Comparison of ENCODE assay signal across 30 mouse cellular contexts in genomic region chr4:102952476-102952875, GRCm38 (mm10). TPM values are rescaled to one million over a fixed set of nuclear protein-coding genes. Genes with fewer than 3 reads are reported as not detected.
DNase-seq lines count a peak whose midpoint lies in the region; ATAC-seq and TF ChIP-seq lines count a peak whose summit lies in the region.
"Had no signal": no experiment of that assay in that cellular context is flagged by ENCODE, and none has a peak within 500 bp of the region (broad histone marks: within the 10 kb centered on the region; RNA-seq: fewer than 3 reads in every experiment).

No protein-coding gene starts in this region.

- TF ChIP-seq CTCF in forebrain, postnatal 0 days (IDR thresholded peaks at IDR 0.05; ENCODE audit: low read depth): no peak

- no peaks in the 10 kb centered on the region for H3K4me1 ChIP-seq in forebrain, postnatal 0 days (ENCODE audit: insufficient read depth)
- no peaks in the 10 kb centered on the region for H3K4me1 ChIP-seq in forebrain, embryonic 15.5 days
- H3K4me1 ChIP-seq: embryonic facial prominence, embryonic 10.5 days; embryonic facial prominence, embryonic 13.5 days; forebrain, embryonic 12.5 days; hindbrain, embryonic 10.5 days; hindbrain, embryonic 13.5 days had no signal

- peaks cover 2% of the 10 kb centered on the region; the same call in 1 of the 2 replicates for H3K36me3 ChIP-seq in forebrain, postnatal 0 days (ENCODE audit: insufficient read depth)
- no peaks in the 10 kb centered on the region for H3K36me3 ChIP-seq in forebrain, embryonic 15.5 days
- H3K36me3 ChIP-seq: embryonic facial prominence, embryonic 10.5 days; embryonic facial prominence, embryonic 13.5 days; forebrain, embryonic 12.5 days; heart, embryonic 12.5 days; heart, embryonic 15.5 days; hindbrain, embryonic 10.5 days had no signal

- ATAC-seq in forebrain, postnatal 0 days: no peak
- ATAC-seq in forebrain, embryonic 15.5 days (replicated peaks): no peak
- ATAC-seq: activated CD4-positive, CD25-positive, alpha-beta regulatory T cell, adult 4 months; forebrain, embryonic 16.5 days; hindbrain, embryonic 16.5 days had no signal

- H3K27me3 ChIP-seq in forebrain, postnatal 0 days (ENCODE audit: insufficient read depth, low read length): no peaks in the 10 kb centered on the region
- no peaks in the 10 kb centered on the region for H3K27me3 ChIP-seq in forebrain, embryonic 15.5 days
- H3K27me3 ChIP-seq: embryonic facial prominence, embryonic 13.5 days; forebrain, embryonic 12.5 days; heart, embryonic 12.5 days; heart, embryonic 15.5 days; hindbrain, embryonic 13.5 days had no signal

- no peak overlapping the region for H3K4me2 ChIP-seq in forebrain, postnatal 0 days (ENCODE audit: low read depth)
- no peak overlapping the region for H3K4me2 ChIP-seq in forebrain, embryonic 15.5 days (replicated peaks)
- H3K4me2 ChIP-seq: embryonic facial prominence, embryonic 13.5 days; forebrain, embryonic 12.5 days; heart, embryonic 12.5 days; heart, embryonic 15.5 days; hindbrain, embryonic 13.5 days had no signal

- 66% methylated on average over 2 of the region's 2 CpGs for WGBS in forebrain, postnatal 0 days
- 75% methylated on average over 2 of the region's 2 CpGs for WGBS in forebrain, embryonic 15.5 days

- peak; percentile 16 for DNase-seq in forebrain, postnatal 0 days
- peak; percentile 18 for DNase-seq in layer of hippocampus, adult 11-12 months (ENCODE audit: low spot score)
- DNase-seq in layer of hippocampus, adult 9-11 months: no peak
- DNase-seq in right cerebral cortex, postnatal 4 days: peak; percentile 19
- DNase-seq in right cerebral cortex, postnatal 14 days: no peak
- DNase-seq in cerebellum, adult 9-10 months: no peak
- DNase-seq: adrenal gland, adult 8-10 months; adrenal gland, postnatal 25 days; cerebellum, adult 18-20 months; cerebellum, adult 9-11 months; cerebellum, postnatal 25 days; embryo, embryonic 11 days; gastrocnemius, postnatal 25 days; heart, adult 18-20 months; heart, postnatal 10 days; heart, postnatal 36 days had no signal

- H3K9ac ChIP-seq in forebrain, postnatal 0 days: no peak overlapping the region
- no peak overlapping the region for H3K9ac ChIP-seq in forebrain, embryonic 15.5 days (replicated peaks)
- H3K9ac ChIP-seq: embryonic facial prominence, embryonic 13.5 days; forebrain, embryonic 12.5 days; heart, embryonic 12.5 days; heart, embryonic 15.5 days; hindbrain, embryonic 13.5 days had no signal

- no peak overlapping the region for H3K4me3 ChIP-seq in forebrain, postnatal 0 days (ENCODE audit: low read depth, low read length)
- no peak overlapping the region for H3K4me3 ChIP-seq in forebrain, embryonic 15.5 days
- H3K4me3 ChIP-seq: embryonic facial prominence, embryonic 10.5 days; embryonic facial prominence, embryonic 13.5 days; erythroblast, embryonic 14.5 days; forebrain, embryonic 12.5 days; heart, embryonic 12.5 days; heart, embryonic 15.5 days; hindbrain, embryonic 10.5 days; hindbrain, embryonic 13.5 days had no signal

- no peak overlapping the region for H3K27ac ChIP-seq in forebrain, postnatal 0 days (ENCODE audit: low read depth, low read length)
- no peak overlapping the region for H3K27ac ChIP-seq in forebrain, embryonic 15.5 days (replicated peaks)
- H3K27ac ChIP-seq: embryonic facial prominence, embryonic 10.5 days; embryonic facial prominence, embryonic 13.5 days; forebrain, embryonic 12.5 days; heart, embryonic 15.5 days; hindbrain, embryonic 10.5 days; hindbrain, embryonic 13.5 days had no signal

- no peaks in the 10 kb centered on the region for H3K9me3 ChIP-seq in forebrain, postnatal 0 days (ENCODE audit: low read length)
- H3K9me3 ChIP-seq in forebrain, embryonic 15.5 days: no peaks in the 10 kb centered on the region
- H3K9me3 ChIP-seq: embryonic facial prominence, embryonic 10.5 days; embryonic facial prominence, embryonic 13.5 days; forebrain, embryonic 12.5 days; heart, embryonic 12.5 days; heart, embryonic 15.5 days; hindbrain, embryonic 10.5 days; hindbrain, embryonic 13.5 days had no signal

RNA-seq across cellular contexts. Expression of gene Tctex1d1, which starts 25.9 kb away (rescaled TPM):
- 2.3 and 2.4 TPM in 2 replicates for total RNA-seq in forebrain, postnatal 0 days (2014; rRNA removed)
- 1.2 and 1.3 TPM in 2 replicates for polyA plus RNA-seq in forebrain, postnatal 0 days (2015; fragmentation: Nextera tagmentation; extraction: Ambion mirVana)
- 0.34 and 1.1 TPM in 2 replicates for polyA plus RNA-seq in forebrain, embryonic 15.5 days (2015; fragmentation: Nextera tagmentation; extraction: Ambion mirVana)
- total RNA-seq: adrenal gland, adult 8-10 months; adrenal gland, postnatal 25 days; ES-E14; gastrocnemius, adult 8-10 months; gastrocnemius, postnatal 25 days; heart, adult 18-20 months; heart, postnatal 36 days had no signal
- polyA plus RNA-seq: erythroblast, embryonic 14.5 days; heart, embryonic 12.5 days; heart, embryonic 15.5 days had no signal

Comparison
In these comparisons a context has a peak if more than half of its experiments do, and no peak if none do; other contexts are left out.
1. DNase-seq: peak in forebrain, postnatal 0 days (single experiment), layer of hippocampus, adult 11-12 months (single experiment) and right cerebral cortex, postnatal 4 days (single experiment); none in layer of hippocampus, adult 9-11 months (single experiment), right cerebral cortex, postnatal 14 days (single experiment) and cerebellum, adult 9-10 months (single experiment).